Mouse (Mus musculus) cortical plate, adult 2 months (tissue): ENCODE measurements around the gene Gm37240. TPM values are rescaled to one million over a fixed set of nuclear protein-coding genes. Genes with fewer than 3 reads are reported as not detected.

Experiments used
- H3K27ac ChIP-seq: fragments of 200-500 bp; 2 replicates; pipeline ENCODE4 v1.5.1; 2012; ENCODE audit warnings: low read length, control low read depth, inconsistent platforms; ENCODE audit not compliant: insufficient read depth
- H3K4me1 ChIP-seq: fragments of 200-500 bp; 2 replicates; pipeline ENCODE4 v1.6.1; 2011; ENCODE audit warnings: low read length; ENCODE audit not compliant: control insufficient read depth, insufficient read depth
- H3K4me3 ChIP-seq: fragments of 200-500 bp; 2 replicates; pipeline ENCODE4 v1.5.1; 2011; ENCODE audit warnings: mild to moderate bottlenecking, low read length, control low read depth; ENCODE audit not compliant: insufficient read depth
- CTCF ChIP-seq: fragments of 200-500 bp; IDR thresholded peaks from 2 replicates; pipeline ENCODE4 v1.5.1; 2011; ENCODE audit warnings: mild to moderate bottlenecking, control low read depth, low read length; ENCODE audit not compliant: insufficient read depth; ENCODE audit errors: extremely low read depth
- POLR2A ChIP-seq: fragments of 200-500 bp; IDR thresholded peaks from 2 replicates; pipeline ENCODE4 v1.6.1; 2011; ENCODE audit warnings: mild to moderate bottlenecking, low read length, control low read depth; ENCODE audit not compliant: insufficient read depth; ENCODE audit errors: extremely low read depth
- polyA plus RNA-seq: library from polyadenylated mRNA; depleted of rRNA; stranded (reverse); fragments of >200 nt; gene quantifications from 2 replicates; pipeline ENCODE4 v1.2.3, GENCODE M21; 2012

Gene Gm37240
- polyA plus RNA-seq, 1 experiment: 0.81 TPM

DNA sequence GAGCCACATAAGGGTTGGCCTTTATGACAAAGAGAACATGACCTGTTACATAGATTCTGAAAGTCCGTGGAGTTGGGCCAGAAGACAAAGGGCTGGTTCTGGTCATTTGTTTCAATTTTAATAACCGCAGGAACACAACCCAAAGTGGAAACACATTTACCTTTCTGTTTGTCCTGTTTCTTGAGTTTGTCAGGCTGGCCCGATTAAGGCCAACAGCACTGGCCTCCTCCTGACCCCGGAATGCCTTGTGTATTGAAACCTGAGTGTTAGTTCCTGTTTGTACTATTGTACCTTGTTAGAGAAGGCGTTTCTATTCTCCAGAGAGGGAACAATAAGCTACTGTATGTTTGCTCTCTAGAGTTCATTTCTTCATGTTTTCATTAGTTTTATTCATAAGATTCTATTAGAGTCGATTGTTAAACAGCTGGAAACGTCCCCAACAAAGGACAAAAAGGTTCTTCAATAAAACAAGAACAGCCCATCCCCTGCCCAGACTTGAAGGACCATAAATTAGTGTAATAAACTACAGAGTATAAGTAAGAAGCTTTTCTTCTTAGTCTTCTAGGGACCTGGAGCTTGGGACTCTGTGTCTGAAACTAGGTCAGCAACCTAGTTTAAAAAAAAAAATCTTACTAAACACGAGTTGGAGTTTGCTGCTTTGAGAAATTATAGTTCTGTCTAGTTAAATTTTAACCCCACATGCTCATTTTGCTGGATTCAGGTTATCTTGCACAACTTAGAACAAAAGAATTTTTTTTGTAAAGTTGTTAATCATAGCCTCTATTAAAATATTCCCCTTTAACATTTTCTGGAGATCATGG is 1112.9 kb downstream of the Gm37240 start:
- Histone ChIP-seq H3K4me3 (no peak overlapping the region), H3K27ac (no peak overlapping the region), H3K4me1 (no peaks in the 10 kb centered on the region)
- TF ChIP-seq POLR2A: no peak
- no peak for TF ChIP-seq CTCF

DNA sequence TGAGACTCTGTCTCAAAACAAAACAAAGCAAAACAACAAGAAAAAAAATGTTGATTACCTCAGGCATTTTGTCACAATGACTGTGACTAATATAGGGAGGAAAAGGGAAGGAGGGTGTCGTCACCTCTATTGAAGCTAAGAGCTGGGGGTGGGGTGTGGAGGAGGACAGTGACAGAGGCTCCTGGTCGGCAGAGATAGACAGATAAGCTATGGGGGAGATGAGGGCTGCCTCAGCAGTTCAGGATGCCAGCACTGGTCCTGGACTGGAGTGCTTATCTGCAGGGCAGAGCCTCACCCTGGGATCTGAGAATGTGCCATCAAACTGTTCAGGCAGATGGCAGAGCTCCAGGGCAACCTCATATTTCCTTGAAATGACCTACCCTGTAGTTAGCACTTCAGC is 1115.3 kb downstream of the Gm37240 start:
- Histone ChIP-seq H3K4me1 (no peaks in the 10 kb centered on the region), H3K27ac (no peak overlapping the region), H3K4me3 (no peak overlapping the region)
- TF ChIP-seq CTCF (no peak), POLR2A (no peak)

DNA sequence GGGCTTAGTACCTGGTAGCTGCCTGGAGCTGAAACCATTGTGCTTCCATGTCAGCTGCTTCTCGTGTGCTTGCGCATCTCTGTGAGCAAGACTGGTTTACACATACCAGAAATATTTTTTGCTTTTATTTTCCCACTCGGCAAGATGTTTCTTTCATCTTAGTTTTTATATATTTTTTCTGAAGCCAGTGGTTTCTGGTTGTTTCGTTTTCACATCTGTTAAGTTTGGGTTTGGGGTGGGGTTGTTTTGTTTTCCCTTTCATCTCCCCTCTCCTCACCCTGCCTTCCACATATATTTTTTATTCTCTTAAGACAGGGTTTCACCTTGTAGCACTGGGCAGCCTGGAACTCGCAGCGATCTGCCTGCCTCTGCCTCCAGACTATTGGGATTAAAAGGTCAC is 1116.8 kb downstream of the Gm37240 start:
- no peak overlapping the region for H3K4me3 ChIP-seq
- H3K27ac ChIP-seq: no peak overlapping the region
- TF ChIP-seq POLR2A: no peak
- TF ChIP-seq CTCF: no peak
- no peaks in the 10 kb centered on the region for H3K4me1 ChIP-seq

DNA sequence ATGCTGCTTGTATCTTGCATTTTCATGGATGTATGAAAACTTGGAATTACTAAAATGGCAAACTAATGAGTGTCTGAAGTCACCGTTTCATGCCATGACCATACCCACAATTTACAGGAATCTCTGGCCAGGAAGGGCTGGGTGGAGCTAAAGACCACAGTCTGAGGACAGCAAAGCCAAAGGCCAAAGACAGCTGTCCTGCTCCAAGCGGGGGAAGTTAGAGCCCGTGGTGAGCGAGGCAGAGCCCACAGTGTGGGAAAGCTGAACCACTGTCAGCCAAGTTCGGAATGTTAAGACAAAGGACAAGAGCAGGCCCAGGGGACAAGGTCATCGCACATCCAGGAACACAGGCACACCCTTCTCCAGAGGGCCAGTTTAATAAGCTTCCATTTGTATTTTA is 1117.9 kb downstream of the Gm37240 start:
- no peak overlapping the region for H3K27ac ChIP-seq
- H3K4me1 ChIP-seq: no peaks in the 10 kb centered on the region
- TF ChIP-seq POLR2A (no peak), CTCF (no peak)
- H3K4me3 ChIP-seq: no peak overlapping the region

DNA sequence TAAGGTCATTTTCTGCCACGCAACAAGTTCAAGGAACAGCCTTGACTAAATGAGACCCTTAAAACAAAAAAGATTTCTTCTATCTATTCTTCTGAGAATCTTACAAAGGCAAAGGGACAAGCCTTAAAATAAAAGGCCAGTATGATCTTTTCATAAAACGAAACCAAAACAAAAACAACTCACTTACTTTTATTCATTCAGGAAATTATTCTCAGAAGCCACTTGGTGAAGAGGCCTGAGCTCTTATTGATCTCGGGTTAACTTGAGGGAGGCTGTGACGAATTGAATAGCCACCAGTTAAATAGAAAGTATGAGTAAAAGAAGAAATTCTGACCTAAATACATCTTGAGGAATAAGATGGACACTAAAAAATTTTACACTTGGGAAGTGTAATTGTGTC is 1118.4 kb downstream of the Gm37240 start:
- H3K4me3 ChIP-seq: no peak overlapping the region
- H3K27ac ChIP-seq: no peak overlapping the region
- H3K4me1 ChIP-seq: no peaks in the 10 kb centered on the region
- TF ChIP-seq POLR2A: no peak
- TF ChIP-seq CTCF: no peak

DNA sequence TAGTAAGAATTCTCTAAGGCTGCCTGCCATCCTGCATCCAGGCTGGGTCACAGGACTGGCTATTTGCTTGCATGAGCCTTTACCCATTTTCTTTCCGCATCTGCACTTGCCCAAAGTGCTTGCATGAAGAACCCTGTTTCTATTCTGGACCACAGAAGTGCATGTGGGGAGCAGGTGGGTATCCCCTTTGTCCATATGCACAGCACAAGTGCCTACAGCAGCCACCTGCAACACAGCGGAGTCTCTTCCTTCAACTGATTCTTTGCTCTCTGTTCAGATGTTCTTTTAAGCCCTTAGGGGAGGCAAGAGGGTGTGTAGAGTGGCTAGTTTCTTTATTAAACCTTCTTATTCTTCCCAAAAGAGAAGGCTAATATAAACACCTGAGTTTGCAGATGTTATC is 1133.5 kb downstream of the Gm37240 start:
- TF ChIP-seq POLR2A (no peak), CTCF (no peak)
- H3K4me3 ChIP-seq: no peak overlapping the region
- no peaks in the 10 kb centered on the region for H3K4me1 ChIP-seq
- H3K27ac ChIP-seq: no peak overlapping the region

DNA sequence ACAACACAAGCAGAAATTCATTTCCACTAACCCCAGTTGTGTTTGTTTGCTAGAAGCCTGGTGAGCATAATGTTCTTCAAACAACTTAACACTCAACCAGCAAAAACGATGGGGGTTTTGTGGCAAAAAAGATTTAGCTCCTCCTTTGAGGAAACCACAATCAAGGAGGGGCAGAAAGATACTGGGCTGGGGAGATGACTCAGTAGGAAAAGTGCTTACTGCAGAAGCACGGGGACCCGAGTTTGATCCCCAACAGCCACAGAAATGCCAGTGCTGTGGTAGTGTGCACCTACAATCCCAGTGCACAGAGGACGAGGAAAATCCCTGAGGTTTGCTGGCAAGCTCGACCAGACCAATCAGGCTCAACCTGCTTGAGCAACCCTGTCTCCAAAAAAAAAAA is 1138.1 kb downstream of the Gm37240 start:
- no peak overlapping the region for H3K27ac ChIP-seq
- peaks cover 2% of the 10 kb centered on the region; the same call in 1 of the 2 replicates for H3K4me1 ChIP-seq
- H3K4me3 ChIP-seq: no peak overlapping the region
- TF ChIP-seq POLR2A: no peak
- TF ChIP-seq CTCF: no peak

DNA sequence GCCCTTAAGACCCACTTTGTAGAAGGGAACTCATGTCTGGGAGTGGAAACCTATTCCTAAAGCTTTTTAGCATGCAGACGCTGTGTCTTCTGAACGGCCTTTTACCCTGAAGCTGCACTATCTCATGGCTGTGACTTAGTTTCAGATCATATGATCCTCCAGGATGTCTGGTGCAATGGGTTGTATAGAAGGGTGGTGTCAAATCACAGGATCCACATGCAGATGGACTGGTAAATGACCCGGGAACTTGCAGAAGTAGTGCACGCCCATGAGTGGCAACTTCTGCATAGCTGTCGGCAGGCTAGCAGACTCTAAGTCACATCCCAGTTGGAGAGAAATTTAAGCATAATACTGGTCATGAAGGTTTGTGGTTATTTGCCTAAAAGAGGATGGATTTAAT is 1139.2 kb downstream of the Gm37240 start:
- Histone ChIP-seq H3K4me1 (peaks cover 2% of the 10 kb centered on the region; the same call in 1 of the 2 replicates), H3K27ac (no peak overlapping the region), H3K4me3 (no peak overlapping the region)
- TF ChIP-seq POLR2A (no peak), CTCF (no peak)

DNA sequence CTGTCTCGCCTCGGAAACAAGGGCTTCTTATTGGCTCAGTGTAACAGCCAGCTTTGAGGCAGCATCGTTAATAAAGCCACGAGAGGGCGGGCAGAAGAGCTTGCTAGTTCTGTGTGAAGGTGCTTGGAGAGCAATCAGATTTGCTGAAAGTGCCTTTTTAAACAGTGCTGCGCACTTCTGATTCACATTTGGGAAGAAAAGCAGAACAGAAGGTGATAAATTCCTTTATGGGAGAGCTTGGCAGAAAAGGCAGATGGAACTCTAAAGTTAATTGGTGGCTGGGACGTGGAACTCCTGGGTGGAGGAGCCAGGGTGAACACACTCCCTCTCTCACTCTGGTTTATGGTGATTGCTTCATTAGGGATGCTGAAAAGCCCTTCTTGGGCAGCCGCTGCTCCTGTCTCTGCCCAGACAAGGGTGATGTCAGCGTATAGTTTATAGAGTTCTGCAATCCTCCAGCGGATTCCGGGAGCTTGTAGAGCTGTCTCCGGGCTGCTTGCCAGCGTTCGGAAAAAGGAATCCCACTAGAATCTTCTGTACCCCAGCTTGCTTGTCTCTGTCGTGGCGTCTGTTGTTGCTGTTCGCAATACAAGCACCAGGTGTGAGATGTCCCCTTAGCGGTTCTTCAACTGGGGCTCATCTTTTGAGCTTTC is 1141.7 kb downstream of the Gm37240 start:
- no peak overlapping the region for H3K4me3 ChIP-seq
- H3K27ac ChIP-seq: no peak overlapping the region
- TF ChIP-seq POLR2A: no peak
- TF ChIP-seq CTCF: no peak
- peaks cover 2% of the 10 kb centered on the region; the same call in 1 of the 2 replicates for H3K4me1 ChIP-seq

DNA sequence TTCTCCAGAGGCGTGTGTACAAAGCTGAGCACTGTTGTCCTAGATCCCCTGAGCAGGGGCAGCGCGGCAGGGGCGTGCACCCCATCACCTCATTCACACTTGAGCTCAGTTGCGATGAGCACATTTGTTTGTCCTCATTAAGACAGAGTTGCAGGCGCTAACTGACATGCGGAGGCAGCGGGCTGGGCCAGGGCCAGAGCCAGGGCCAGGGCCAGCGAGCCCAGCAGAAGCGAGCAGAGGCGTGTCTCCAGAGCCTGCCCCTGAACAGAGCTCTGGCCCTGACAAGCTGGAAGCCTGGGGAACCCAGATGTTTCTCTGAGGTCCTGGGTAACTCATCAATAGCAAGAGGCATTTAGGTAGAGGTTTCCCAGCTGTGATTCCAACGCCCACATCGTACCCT is 1142.6 kb downstream of the Gm37240 start:
- no peak overlapping the region for H3K27ac ChIP-seq
- no peak for TF ChIP-seq POLR2A
- no peak for TF ChIP-seq CTCF
- H3K4me1 ChIP-seq: peaks cover 2% of the 10 kb centered on the region; the same call in 1 of the 2 replicates
- no peak overlapping the region for H3K4me3 ChIP-seq
